Mouse (Mus musculus) limb, embryonic 14.5 days (tissue): ENCODE results near the gene Hcfc1r1. TPM values are rescaled to one million over a fixed set of nuclear protein-coding genes. Genes with fewer than 3 reads are reported as not detected.

Experiments
- ATAC-seq: fragments of 200-750 bp; cut with Nextera tagmentation; 2 replicates; pipeline ENCODE4 v1.8.0; 2017; ENCODE audit warnings: low read depth, moderate number of reproducible peaks, moderate TSS enrichment; ENCODE audit not compliant: low FRiP score
- DNase-seq: peaks from one replicate; pipeline ENCODE4 v3.0.0-alpha.2; 2015; ENCODE audit warnings: low spot score
- H3K27ac ChIP-seq: fragments of 300-500 bp; sonication (generic); replicated peaks from 2 replicates; pipeline ENCODE4 v1.5.1; 2014; ENCODE audit warnings: low read depth, mild to moderate bottlenecking, low read length, moderate library complexity, mixed read lengths
- H3K27me3 ChIP-seq: fragments of 300-500 bp; sonication (generic); 2 replicates; pipeline ENCODE4 v1.6.1; 2014; ENCODE audit warnings: low read length, mixed read lengths; ENCODE audit not compliant: control insufficient read depth, insufficient read depth
- H3K36me3 ChIP-seq: fragments of 300-500 bp; sonication (generic); 2 replicates; pipeline ENCODE4 v1.6.1; 2014; ENCODE audit warnings: mild to moderate bottlenecking, low read length, moderate library complexity, mixed read lengths; ENCODE audit not compliant: control insufficient read depth, insufficient read depth
- H3K4me1 ChIP-seq: fragments of 300-500 bp; sonication (generic); 2 replicates; pipeline ENCODE4 v1.6.1; 2014; ENCODE audit warnings: antibody characterized with exemption, low read length, mixed read lengths; ENCODE audit not compliant: control insufficient read depth, insufficient read depth
- H3K4me2 ChIP-seq: fragments of 300-500 bp; sonication (generic); replicated peaks from 2 replicates; pipeline ENCODE4 v1.6.1; 2014; ENCODE audit warnings: low read depth, mild to moderate bottlenecking, low read length, moderate library complexity; ENCODE audit not compliant: severe bottlenecking
- H3K4me3 ChIP-seq: fragments of 300-500 bp; sonication (generic); replicated peaks from 2 replicates; pipeline ENCODE4 v1.5.1; 2014; ENCODE audit warnings: low read length
- H3K9ac ChIP-seq: fragments of 300-500 bp; sonication (generic); 2 replicates; pipeline ENCODE4 v1.6.1; 2014; ENCODE audit warnings: mild to moderate bottlenecking, low read depth, low read length, moderate library complexity; ENCODE audit not compliant: severe bottlenecking
- H3K9me3 ChIP-seq: fragments of 300-500 bp; sonication (generic); 2 replicates; pipeline ENCODE4 v1.6.1; 2016; ENCODE audit warnings: low read length; ENCODE audit not compliant: control insufficient read depth
- POLR2A ChIP-seq: fragments of 200-500 bp; IDR thresholded peaks from 2 replicates; pipeline ENCODE4 v1.8.0; 2012; ENCODE audit warnings: inconsistent platforms, mild to moderate bottlenecking, moderate library complexity, borderline replicate concordance; ENCODE audit not compliant: insufficient read depth, insufficient read length; ENCODE audit errors: extremely low read depth
- WGBS: fragments of 180-500 bp; shearing (Covaris S2); extraction: QIAGEN DNeasy Blood & Tissue Kit; methylation state at CpG from one replicate; pipeline ENCODE4 v1.1.7; 2014; 5-methylcytosine and 5-hydroxymethylcytosine counted together
- polyA plus RNA-seq, 2 experiments: library from polyadenylated mRNA; depleted of rRNA in 1 of 2; stranded (reverse) in 1 of 2; unstranded in 1 of 2; fragments of >200 nt; fragmentation: Nextera tagmentation in 1 of 2; extraction: Ambion mirVana in 1 of 2; gene quantifications; 2 replicates each; pipeline versions ENCODE4 v1.2.1 to v1.2.3; 2012 to 2014

The Hcfc1r1 gene
- polyA plus RNA-seq, 2 experiments, result 63.4 to 85.3 TPM

DNA sequence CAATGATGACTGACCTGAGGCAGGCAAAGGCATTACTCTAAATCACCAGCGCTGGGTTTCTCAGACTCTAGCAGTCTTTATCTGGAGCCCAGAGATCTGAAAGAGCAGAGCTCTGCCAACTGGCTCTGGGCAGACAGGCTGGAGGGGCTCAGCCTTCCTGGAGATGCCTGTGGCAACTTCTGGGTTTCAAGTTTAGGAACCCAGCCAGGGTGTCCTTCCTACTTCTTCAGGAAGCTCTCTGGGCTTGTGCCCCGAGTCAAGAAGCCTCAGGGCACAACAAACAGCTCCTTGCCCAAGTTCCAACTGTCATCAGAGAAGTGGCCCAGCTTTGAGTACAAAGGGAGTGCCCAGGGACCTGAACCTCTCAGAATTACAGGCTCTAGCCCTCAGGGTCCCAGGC lies 19.0 kb upstream of the Hcfc1r1 start:
- TF ChIP-seq POLR2A, result no peak
- Histone ChIP-seq H3K27ac (no peak overlapping the region), H3K4me3 (no peak overlapping the region), H3K36me3 (no peaks in the 10 kb centered on the region), H3K4me2 (no peak overlapping the region), H3K4me1 (no peaks in the 10 kb centered on the region), H3K27me3 (peaks cover under 1% of the 10 kb centered on the region; the same call in 1 of the 2 replicates), H3K9me3 (no peaks in the 10 kb centered on the region), H3K9ac (no peak overlapping the region)
- ATAC-seq (no peak), DNase-seq (no peak)
- 56% methylated on average over 2 of the region's 2 CpGs for WGBS

DNA sequence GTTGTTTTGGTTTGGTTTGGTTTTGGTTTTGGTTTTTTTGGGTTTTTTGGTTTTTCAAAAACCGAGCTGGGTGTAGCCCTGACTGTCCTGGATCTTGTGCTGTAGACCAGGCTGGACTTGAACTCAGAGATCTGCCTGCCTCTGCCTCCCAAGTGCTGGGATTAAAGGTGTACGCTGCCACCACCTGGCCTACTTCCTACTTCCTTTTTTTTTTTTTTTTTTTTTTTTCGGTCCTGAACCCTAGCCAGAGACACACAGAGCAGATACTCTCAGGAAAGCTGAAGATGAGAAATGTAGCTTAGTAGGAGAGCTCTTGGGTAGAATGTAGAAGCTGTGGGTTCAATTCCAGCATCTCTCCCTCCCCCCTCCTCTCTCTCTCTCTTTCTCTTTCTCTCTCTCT lies 14.9 kb upstream of the Hcfc1r1 start:
- no peak overlapping the region for H3K4me3 ChIP-seq
- no peaks in the 10 kb centered on the region for H3K36me3 ChIP-seq
- H3K27ac ChIP-seq, result no peak overlapping the region
- TF ChIP-seq POLR2A, result no peak
- H3K4me2 ChIP-seq, result no peak overlapping the region
- H3K27me3 ChIP-seq, result peaks cover 35% of the 10 kb centered on the region
- ATAC-seq, result no peak
- no peak overlapping the region for H3K9ac ChIP-seq
- 84% methylated on average over 3 of the region's 3 CpGs for WGBS
- no peaks in the 10 kb centered on the region for H3K9me3 ChIP-seq
- DNase-seq, result no peak
- no peaks in the 10 kb centered on the region for H3K4me1 ChIP-seq

DNA sequence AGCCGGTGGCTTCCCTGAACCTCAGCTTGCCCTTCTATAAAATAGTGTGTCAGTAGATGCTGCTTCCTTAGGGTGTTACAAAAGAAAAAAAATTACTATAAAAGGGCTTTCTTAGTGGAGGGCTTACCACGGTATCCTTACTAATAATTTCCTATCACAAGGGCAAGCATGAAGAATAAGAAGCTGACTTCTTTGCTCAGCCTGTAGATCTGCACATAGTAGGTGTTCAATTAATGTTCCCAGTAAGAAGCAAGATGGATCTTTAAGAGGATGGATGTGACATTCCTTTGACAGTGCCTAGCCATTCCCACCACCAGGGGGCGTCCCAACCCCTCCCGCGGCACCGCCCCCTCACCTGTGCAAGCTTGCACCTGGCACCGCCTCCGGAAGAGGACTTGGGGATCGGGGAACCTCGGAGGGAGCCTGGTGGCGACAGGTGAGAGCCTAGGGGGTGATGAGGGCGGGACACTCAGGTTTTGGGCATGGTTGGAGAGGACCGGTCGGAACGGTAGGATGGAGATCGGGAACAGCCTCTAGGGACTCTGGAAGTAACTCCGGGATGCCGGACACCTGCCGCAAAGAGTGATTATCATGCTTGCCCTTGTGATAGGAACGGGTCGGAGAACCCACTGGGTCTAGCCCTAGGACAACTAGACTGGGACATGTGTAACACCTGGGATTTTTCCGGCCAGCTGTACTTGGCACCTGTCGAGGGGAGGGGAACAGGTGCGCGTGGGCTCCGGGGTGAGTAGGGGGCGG lies 13.1 kb upstream of the Hcfc1r1 start, which contains the start of gene Bicdl2:
Gene Bicdl2, plus strand, starts transcription at position 390 of the 759 bp plus-strand sequence.
- H3K4me3 ChIP-seq, result peak within 1 kb of the TSS; percentile 3; the same call in 1 of the 2 replicates
- H3K27ac ChIP-seq, result no peak within 1 kb of the TSS
- DNase-seq (no peak), ATAC-seq (no peak)
- H3K9me3 ChIP-seq, result no peaks in the 10 kb centered on the region
- no peak for TF ChIP-seq POLR2A
- no peak within 1 kb of the TSS; the same call in 1 of the 2 replicates for H3K4me2 ChIP-seq
- 4% methylated on average over 27 of the region's 27 CpGs for WGBS
- H3K36me3 ChIP-seq, result no peaks in the 10 kb centered on the region
- no peak within 1 kb of the TSS for H3K9ac ChIP-seq
- H3K27me3 ChIP-seq, result peaks cover 35% of the 10 kb centered on the region
- H3K4me1 ChIP-seq, result no peaks in the 10 kb centered on the region

GRCm38 (mm10) chr17:23660876-23661200 lies 12.6 kb upstream of the Hcfc1r1 start:
- 0 out of 2 replicates have a peak overlapping the region, but pooled peaks have one; percentile 3 for H3K4me3 ChIP-seq
- no peak for TF ChIP-seq POLR2A
- H3K9ac ChIP-seq, result no peak overlapping the region
- no peak overlapping the region; the same call in 1 of the 2 replicates for H3K4me2 ChIP-seq
- DNase-seq (no peak), ATAC-seq (no peak)
- H3K36me3 ChIP-seq, result no peaks in the 10 kb centered on the region
- H3K27me3 ChIP-seq, result peaks cover 35% of the 10 kb centered on the region
- no peaks in the 10 kb centered on the region for H3K4me1 ChIP-seq
- H3K9me3 ChIP-seq, result no peaks in the 10 kb centered on the region
- H3K27ac ChIP-seq, result no peak overlapping the region
- under 1% methylated on average over 14 of the region's 14 CpGs for WGBS

DNA sequence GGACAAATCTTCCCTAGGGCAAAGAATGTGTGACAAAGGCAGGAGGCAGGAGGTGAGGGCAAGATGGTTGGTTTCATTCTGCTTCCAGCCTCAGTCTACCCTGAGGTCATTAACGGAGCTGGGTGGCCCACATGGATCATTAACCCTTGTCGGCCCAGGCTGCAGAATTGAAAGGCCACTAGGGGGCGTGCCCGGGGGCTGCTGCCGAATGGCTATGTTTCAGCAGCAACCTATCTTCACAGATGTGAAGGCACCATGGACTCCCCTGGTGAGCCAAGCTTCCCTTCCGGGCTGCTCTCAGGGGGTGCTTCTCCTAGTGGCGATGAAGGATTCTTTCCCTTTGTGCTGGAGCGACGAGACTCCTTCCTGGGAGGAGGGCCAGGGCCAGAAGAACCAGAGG lies 11.9 kb upstream of the Hcfc1r1 start:
- Histone ChIP-seq H3K36me3 (no peaks in the 10 kb centered on the region), H3K9ac (no peak overlapping the region), H3K9me3 (no peaks in the 10 kb centered on the region), H3K4me2 (no peak overlapping the region), H3K4me3 (no peak overlapping the region), H3K27ac (no peak overlapping the region), H3K27me3 (peaks cover 35% of the 10 kb centered on the region), H3K4me1 (no peaks in the 10 kb centered on the region)
- DNase-seq, result no peak
- no peak for ATAC-seq
- TF ChIP-seq POLR2A, result no peak
- WGBS, result 2% methylated on average over 9 of the region's 9 CpGs
